Mouse (Mus musculus) retina, adult 2 months (tissue): ENCODE results near the gene Spib.

ENCODE experiments used
- DNase-seq: peaks from one replicate; pipeline ENCODE4 v3.0.0-alpha.2; 2012; ENCODE audit warnings: low read depth, low spot score

Spib gene

DNA sequence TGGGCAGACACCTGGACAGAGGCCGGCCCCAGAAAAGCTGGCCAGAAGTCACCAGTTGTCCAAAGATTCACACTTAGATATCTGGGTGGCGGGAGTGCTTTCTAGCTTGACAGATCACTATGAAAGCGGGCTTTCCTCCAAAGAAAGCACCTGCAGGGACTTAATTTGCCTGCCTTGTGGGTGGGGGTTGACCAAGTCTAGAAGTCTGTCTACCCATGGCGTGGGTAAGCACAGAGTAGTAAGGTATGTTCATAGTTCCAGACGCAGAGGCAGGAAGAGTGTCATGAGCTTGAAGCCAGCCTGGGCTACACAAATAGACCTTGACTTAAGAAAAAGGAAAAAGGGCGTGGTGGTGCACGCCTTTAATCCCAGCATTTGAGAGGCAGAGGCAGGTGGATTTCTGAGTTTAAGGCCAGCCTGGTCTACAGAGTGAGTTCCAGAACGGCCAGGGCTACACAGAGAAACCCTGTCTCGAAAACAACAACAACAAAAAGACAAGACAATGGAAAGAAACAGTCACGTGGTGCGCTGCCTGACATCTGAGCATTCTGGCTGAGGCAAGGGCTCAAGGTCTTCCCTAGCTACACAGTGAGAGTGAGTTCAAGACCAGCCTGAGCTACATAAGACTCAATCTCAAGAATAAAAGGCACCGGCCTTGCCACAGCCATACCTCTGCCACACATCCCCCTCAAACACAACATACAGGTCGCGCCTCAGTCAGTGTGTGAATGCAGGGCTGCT lies 5.3 kb downstream of the Spib start:
- DNase-seq: no peak

DNA sequence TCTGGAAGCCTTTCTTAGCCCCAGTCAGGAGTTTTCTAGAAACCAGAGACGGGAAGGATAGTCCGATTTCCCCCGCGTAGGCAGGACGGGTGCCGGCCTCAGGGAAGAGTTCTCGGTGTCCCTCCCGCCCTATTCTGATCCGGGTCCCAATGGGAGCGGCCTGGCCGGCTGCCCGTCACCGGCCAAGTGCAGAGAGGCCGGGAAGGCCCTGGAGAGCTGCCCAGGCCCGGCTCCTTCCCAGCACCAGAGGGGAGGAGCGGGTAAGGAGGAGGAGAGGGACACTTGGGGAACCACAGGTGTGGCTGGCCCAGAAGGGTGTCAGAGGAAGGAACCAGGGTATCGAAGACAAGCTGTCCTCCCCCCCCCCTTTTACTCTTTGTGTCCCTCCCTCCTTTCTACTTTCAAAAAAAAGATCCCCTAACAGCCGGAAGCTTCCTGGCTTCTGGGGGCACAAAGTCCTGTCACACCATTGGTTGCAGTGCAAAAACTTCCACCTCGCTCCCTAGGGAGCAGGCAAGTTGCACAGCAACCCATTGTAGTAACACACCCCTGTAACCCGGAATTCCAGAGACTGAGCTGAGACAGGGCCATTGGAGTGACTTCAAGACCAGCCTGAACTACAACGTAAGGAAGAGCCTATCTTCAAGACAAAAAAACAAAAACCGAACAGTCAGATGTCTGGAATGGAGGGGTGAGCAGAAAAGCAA lies 6.6 kb downstream of the Spib start:
- DNase-seq: no peak

DNA sequence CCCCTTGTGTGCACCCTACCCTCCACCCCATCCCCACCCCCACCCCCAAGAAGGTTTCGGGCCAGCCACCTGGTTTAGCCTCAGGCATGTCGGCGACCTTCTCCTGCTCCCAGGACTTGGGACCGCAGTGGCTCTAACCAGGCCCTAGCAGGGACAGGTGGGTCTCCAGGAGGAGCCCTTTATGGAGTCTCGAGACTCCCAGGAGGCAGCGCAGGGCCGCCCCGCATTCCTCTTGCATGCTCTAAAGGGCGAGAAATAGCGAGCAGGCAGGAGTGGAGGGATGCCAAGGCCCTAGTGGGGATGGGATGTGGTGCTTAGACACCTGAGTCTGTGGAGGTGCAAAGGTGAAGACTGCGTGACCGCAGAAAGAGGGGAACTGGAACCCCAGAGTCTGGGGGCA lies 7.4 kb downstream of the Spib start, which contains the start of gene Mybpc2:
TSS of gene Mybpc2 (minus strand) at position 155 of the 400 bp plus-strand sequence.
- no peak for DNase-seq

DNA sequence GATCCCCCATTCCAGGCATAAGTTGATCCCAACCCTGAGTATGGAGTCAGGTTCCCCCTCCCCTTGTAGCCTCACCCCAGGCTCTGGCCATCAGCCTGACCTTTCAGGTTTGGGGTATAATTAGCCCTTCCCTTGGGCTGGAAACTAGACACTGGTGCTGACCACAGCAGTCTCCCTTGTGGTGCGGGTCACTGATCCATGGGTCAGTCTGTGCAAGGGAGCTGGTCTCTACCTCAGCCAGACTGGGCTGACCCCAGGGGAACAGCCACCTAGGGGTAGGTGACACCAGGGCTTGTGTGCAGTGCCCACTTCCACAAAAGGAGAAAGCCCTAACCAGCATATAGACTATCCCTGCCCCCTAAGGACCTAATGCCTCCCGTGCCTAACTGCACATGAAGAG lies 8.8 kb downstream of the Spib start:
- DNase-seq: no peak

DNA sequence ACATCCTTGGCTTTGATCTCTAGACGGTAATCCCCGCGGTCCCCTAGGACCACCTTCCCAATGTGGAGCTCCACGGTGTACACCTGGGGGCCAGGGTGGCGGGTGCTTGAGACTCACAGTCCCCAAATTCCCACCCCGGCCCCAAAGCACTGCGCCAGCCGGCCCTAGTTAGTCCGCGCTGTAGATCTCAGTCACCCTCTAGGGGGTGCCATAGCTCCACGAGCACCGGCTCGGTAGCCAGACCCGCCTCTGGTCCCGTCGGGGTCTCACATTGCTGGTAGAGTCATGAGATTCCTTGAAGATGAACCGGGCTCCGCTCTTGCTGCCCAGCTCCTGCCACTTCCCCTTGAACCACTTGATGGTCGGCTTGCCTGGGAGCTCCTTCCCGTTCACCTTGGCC lies 10.2 kb downstream of the Spib start:
- DNase-seq: no peak

DNA sequence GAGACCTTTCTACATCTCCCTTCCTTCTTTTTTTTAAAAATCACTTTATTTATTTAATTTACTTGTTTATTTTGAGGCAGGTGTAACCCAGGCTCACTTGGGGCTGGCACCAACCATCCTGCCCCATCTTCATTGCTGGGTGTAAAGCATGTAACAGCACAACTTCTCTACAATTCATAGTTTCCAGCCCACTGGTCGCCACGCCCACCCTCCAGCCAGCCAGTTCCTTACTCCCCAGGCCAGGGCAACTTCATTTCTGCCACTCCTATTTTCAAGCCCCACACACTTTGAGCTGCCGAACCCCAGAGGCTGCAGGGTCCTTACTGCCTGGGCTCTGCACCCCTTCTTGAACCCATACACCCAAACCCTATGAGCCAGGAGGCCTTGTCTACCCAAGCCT lies 10.9 kb downstream of the Spib start:
- no peak for DNase-seq

DNA sequence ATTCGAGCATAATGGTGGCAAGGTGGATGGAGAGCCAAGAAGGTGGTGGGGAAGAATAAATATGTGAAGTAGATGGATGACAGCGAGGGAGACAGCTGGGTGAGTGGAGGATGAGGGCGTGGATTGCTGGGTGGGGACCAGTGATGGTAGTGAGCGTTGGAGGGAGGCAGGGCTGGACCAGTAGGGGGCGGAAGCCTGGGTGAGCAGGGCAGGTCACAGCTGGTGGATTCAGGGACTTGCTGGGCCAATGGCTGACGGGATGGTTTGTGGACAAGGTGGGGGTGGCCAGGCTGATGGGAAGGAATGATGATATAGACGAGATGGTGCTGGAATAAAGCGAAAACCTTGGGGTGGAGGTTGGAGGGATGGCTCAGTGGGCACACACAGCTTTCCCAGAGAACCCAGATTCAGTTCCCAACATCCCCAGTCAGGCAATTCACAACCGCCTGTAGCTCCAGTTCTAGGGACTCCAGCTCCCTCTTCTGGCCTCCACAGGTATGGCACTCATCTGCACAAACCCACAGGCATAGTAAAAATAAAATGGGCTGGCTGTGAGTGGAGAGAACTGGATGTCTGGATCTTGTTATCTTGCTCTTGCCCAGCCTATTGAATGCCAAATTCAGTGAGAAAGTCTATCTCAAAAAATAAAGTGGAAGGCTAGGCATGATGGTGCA lies 12.5 kb downstream of the Spib start:
- no peak for DNase-seq

DNA sequence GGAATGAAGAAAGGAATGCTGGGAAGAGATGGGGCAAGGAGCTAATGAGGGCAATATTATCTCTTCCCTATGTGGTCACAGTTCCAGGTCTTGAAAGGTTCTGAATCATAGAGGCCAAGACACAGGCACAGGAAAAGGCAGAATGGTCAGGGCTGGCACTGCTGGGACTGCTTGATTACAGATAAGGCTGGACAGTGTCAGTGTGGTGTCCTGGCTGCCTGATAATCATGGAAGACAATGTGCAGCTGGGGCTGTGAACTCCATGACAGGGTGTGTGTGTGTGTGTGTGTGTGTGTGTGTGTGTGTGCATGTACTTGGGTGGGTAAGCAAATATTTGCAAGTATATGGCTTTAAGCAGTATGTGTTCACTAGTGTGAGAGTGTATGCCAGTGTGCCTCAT lies 24.4 kb downstream of the Spib start:
- DNase-seq: no peak

DNA sequence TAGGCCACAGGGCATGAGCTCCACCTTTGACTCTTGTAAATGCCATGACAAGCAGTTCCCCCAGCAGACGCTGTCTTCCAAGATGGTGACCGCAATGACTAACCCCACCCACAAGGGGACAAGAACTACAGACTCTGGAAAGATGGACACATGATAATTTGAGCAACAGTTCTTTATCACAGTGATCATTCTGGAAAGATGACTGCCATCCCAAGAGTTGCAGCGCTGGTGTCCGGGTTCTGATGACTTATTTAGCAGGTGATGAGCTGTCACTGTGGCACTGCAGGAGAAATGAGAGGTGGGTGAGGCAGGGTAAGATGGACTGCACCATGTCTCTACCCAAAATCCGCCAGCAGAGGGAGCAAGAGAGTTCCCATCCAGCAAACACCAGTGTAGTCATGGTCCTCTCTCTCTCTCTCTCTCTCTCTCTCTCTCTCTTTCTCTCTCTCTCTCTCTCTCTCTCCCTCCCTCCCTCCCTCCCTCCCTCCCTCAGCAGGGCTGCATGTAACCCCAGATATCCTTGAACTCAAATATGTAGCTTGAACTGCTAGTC lies 30.2 kb downstream of the Spib start:
- DNase-seq: peak; percentile 45

DNA sequence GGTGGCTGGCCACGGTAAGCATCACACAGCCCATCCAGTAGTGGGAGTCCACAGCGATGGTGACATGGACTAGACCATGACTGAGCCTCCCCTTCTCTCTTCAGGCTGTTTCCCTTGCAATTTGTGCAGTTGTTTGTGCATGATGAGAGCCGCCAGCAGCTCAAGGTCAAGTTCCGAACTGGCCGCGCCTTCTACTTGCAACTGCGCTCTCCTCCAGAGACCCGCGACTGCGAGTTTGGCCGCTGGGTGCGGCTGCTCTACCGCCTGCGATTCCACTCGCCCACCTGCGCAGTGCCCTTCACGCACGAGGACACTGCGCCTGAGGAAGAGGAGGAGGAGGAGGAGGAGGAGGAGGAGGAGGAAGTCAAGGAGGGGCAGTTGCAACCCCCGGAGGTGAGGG lies 31.8 kb downstream of the Spib start:
- no peak for DNase-seq

DNA sequence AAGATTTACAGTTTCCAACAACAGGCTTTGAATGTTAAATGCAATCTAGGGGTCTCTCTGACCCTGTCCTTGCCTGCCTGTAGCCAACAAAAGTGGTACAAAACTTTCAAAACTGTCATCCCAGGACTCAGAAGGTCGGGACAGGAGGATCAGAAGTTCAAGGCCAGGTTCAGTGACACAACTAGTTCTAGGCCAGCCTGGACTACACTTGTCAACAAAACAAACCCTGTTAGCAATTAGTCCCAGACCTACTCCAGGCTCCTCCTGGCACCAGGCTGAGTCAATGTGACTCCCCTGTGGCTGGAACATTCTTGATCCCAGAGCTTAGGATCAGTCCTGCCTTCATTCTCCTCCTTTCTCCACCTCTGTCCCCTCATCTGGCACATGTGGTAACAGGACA lies 32.9 kb downstream of the Spib start:
- no peak for DNase-seq

DNA sequence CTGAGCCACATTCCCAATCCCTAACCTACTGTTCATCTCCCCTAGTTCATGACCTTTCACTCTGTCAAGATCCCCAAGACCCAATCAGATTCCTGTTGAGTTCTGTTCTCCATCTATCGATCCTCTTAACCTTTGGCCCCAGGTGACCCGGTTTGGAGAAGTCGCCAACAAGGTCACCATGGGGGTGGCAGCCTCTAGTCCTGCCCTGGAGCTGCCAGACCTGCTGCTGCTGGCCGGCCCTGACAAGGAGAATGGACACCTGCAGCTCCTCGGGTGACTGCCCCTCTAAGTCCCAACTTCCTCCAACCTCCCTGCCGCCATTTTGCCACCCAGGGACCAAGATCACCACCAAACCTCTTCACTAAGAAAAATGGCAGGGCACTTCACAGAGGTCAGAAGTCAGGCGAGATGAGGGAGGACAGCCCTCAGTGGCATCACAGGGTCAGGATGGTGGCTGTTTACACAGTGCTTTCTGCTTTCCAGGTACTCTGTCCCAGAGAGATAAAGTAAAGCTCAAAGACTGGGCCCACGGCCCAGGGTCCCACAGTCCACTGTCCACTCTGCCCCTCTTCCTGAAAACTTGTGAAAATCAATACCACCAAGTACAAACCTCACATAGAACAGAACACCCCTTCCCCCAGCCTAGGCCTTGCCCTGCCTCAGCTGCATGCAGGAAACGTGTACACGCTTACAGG lies 34.4 kb downstream of the Spib start:
- no peak for DNase-seq

DNA sequence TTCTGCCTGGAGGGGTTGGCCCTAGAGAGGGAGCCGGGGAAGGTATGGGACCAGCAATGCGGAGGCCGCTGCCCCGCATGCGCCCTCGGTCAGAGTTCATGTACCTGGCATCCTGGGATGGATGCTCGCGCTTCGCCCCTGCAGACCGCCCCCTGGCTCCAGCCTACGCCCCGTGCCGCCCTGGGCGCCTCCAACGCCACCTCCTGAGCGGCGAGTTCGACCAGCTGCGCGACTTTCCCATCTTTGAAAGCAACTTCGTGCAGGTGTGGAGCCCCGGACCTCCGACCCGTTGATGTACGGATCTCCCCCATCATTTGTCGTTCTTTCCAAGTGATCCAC lies 35.1 kb downstream of the Spib start:
- no peak for DNase-seq

DNA sequence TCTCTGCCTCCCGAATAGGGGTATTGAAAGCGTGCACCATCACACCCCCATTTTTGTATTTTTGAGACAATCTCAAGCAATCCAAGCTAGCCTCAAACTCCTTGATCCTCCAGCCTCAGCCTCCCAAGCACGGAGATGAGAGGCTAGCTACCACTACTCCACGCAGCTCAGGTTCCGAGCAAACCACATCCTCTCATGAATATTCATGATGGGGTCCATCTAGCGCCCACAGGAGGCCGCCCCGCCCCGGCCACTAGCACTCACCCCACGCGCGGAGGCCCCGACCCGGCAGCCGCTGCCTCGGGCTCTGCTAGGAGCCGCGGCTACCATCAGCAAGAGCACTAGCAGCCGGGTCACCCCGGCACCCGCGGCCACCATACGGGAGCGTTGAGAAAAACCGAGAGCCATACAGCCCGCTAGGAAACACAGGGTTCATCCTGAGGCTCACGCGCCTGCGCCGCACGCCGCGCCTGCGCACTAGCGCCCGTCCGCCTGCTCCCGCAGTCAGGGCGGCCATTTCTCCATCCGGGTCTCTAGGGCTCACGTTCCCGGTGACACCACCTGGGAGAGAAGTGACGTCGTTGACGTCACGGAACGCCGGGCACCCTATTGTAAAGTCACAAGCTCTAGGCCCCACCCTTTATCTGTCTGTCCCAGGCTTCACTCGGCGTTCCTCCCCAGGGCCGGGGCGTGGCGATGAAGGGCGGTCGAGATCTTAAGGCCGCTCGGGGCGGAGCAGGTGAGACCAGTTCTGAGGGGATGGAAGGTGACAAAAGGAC lies 35.7 kb downstream of the Spib start, which contains the start of the genes Emc10 and Fam71e1:
TSS of gene Emc10 (minus strand) at position 538 of the 779 bp plus-strand sequence.
TSS of gene Fam71e1 (plus strand) at position 590 of the 779 bp plus-strand sequence.
- peak; percentile 100 for DNase-seq

DNA sequence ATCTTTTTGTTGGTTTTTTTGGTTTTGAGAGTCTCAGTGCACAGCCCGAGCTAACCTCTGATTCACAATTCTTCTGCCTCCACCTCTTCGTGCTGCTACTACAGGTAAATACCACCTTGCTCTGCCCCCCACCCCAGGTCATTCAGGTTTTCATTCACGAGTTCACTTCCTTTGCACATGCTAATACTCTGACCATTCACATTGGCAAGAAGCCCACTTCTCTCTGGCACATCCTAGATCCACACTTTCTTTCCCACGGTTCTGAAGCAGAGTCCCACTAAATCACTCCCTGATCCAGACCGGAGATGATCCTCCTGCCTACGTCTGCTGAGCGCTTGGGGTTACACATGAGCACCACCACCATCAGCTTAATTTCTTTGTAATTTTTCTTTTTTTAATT lies 36.8 kb downstream of the Spib start:
- DNase-seq: no peak

DNA sequence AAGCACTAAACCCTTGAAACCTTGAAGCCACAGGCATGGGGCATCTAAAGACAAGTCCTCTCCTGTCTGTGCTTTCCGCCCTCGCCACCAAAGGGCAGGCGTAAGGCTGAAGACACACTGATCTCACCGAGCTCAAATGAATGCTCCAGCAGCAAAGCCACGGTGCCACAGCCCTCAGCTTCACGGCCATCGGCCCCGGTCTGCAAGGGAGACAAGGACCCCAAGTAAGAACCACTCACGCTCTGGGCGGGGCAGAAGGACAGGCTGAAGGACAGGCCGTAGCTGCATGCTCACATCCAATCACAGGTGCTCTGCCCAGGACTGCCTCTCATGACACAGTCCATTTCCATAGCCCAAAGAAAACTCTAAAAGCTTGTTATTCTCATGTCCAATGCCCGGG lies 37.2 kb downstream of the Spib start:
- no peak for DNase-seq

DNA sequence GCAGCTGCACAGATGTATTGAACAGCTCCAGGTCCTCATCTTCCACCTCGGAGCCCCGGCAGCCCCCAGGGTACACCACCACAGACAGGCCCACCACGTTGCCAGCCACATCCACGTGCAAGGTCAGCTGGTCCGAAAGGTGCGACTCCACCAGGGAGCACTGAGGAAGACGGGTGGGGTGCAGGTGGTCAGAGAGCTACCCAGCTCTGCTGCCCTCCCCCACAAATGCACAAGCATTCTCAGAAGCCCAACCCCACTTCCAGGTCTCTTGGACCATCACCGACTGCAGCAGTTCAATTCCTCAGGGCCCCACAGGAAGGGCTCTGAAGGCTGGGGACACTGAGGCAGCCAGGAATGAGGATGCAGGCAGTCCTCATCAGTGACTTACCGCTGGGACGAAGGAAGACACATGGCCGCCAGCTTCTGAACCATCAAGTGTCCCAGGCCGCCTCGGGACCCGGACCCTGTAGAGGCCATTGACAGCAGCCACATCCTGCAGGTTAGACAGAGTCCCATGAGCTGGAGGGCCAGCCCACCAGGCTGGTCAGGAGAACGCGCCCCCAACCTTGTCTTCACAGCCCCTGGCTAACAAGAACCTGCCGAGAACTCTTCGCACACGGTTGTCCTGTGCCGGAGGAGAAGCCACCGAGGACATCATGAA lies 39.6 kb downstream of the Spib start:
- no peak for DNase-seq

DNA sequence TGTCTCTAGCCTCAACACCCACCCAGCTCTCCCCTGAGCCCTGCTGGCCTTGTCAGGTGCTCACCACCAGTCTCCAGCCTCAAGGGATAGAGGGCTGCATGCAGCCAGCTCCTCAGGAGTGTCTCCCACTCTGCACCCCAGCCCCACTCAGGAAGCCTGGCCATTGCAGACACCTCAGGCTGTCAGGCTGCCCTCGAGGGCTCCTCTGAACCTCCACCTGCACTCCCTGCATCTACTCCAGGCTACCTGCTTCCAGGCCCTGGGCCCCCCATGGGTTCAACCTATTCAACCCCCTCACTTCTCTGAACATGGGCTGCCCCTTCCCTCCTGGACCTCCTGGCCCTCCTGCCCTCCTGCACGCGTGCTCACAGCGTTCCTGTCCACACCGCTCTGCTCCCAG lies 40.5 kb downstream of the Spib start:
- no peak for DNase-seq

DNA sequence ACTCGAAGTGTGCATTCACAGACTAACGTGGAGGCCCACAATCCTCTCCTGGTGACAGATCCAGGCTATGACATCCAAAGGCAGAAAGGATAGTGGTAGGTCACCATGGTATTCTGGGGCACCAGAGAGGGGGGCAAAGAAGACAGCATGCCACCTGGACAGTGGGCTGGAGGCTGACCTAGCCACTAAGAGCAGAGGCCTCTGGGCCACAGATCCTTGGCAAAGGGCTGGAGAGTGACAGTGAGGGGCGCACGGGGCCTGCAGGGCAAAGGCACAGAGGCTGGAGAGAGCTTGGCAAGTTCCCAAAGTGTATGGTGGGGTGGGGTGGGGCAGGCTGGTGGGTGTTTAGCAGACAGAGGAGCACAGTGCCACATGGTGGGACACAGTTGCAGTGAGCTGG lies 41.6 kb downstream of the Spib start:
- DNase-seq: no peak

DNA sequence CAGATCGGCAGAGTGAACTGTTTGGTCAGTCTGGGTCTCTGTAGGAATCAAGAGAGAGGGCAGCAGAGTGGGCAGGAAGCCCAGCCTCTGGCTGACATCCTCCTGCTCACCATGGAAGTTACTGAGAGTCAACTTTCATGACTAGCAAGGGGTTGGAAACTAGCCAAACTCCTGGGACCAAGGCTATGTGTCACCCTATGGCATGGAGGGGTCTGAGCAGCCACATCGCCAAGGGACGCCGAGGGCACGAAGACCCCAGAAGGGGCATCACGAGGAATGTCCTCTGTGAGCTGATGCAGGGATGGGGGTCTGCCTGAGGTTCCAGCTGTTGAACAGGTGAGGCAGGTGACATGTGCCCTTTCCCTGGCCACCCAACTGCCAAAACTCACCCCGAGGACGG lies 43.3 kb downstream of the Spib start:
- DNase-seq: no peak

DNA sequence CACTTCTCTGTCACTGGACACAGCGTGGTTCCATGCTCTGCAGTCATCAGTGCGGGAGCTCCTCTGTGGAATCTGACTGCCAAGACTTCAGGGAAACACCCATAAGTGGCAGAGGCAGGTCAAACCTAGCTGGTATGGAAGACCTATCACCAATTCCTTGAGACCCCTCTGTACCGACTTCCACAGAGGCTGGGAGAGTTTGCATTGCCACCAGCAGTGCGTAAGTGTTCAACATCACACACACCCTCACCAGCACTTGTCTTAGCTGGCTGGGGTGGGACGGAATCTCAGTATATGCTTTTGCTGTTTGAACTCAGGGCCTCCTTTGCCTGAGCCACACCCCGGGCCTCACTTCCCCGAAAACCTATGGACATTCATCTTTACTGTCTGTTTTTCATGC lies 43.9 kb downstream of the Spib start:
- no peak for DNase-seq
